Mouse (Mus musculus) cerebellum, adult 2 months (tissue): ENCODE measurements around the gene Wt1. TPM values are rescaled to one million over a fixed set of nuclear protein-coding genes. Genes with fewer than 3 reads are reported as not detected.

Experiments
- DNase-seq, 2 experiments: peaks; one replicate each; pipeline ENCODE4 v3.0.0; 2021
- H3K27ac ChIP-seq: fragments of 200-500 bp; 2 replicates; pipeline ENCODE4 v1.5.1; 2012; ENCODE audit warnings: low read length, control low read depth, inconsistent platforms; ENCODE audit not compliant: insufficient read depth
- H3K27me3 ChIP-seq: fragments of 200-500 bp; 2 replicates; pipeline ENCODE4 v1.6.1; 2012; ENCODE audit warnings: inconsistent platforms, mild to moderate bottlenecking, low read length, moderate library complexity; ENCODE audit not compliant: control insufficient read depth, insufficient read depth
- H3K4me1 ChIP-seq: fragments of 200-500 bp; 2 replicates; pipeline ENCODE4 v1.6.1; 2011; ENCODE audit warnings: low read length; ENCODE audit not compliant: control insufficient read depth, insufficient read depth
- H3K4me3 ChIP-seq: fragments of 200-500 bp; replicated peaks from 2 replicates; pipeline ENCODE3; 2011; ENCODE audit warnings: mild to moderate bottlenecking, low read depth, low read length, control low read depth; ENCODE audit not compliant: insufficient read depth
- CTCF ChIP-seq: fragments of 200-500 bp; IDR thresholded peaks from 2 replicates; pipeline ENCODE4 v1.5.1; 2011; ENCODE audit warnings: low read depth, mild to moderate bottlenecking, control low read depth, low read length, moderate library complexity, borderline replicate concordance; ENCODE audit not compliant: insufficient read depth
- POLR2A ChIP-seq: fragments of 200-500 bp; IDR thresholded peaks from 2 replicates; pipeline ENCODE4 v1.6.1; 2011; ENCODE audit warnings: low read length, control low read depth, borderline replicate concordance; ENCODE audit not compliant: insufficient read depth
- WGBS: fragments of 180-500 bp; shearing (Covaris S2); methylation state at CpG from one replicate; pipeline ENCODE4 v1.1.7; 2018; 5-methylcytosine and 5-hydroxymethylcytosine counted together
- polyA plus RNA-seq: library from polyadenylated mRNA; depleted of rRNA; stranded (reverse); fragments of >200 nt; gene quantifications from 2 replicates; pipeline ENCODE4 v1.2.3, GENCODE M21; 2012; rRNA removed

Wt1 gene
- polyA plus RNA-seq: 0.08 TPM in 1 of 2 replicates, not detected in the other

DNA sequence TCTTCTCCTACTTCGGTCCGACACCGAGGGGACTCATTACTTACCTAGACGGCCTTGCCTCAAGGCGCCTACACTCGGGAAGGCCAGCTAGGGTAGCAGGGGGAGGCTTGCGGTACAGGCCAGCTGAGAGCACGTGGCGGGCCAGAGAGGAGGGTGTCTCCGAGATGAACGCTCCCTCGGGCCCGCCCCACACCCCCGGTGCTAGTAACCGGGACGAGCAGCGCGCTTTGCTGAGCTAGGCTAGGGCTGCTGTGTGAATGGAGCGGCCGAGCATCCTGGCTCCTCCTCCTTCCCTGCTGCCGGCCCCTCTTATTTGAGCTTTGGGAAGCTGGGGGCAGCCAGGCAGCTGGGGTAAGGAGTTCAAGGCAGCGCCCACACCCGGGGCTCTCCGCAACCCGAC, at the start of gene Wt1:
Gene Wt1, plus strand, starts transcription at position 251 of the 400 bp plus-strand sequence.
- WGBS: 2% methylated on average over 22 of the region's 25 CpGs
- Histone ChIP-seq H3K4me3 (no peak within 1 kb of the TSS), H3K27ac (no peak within 1 kb of the TSS), H3K27me3 (peaks cover 29% of the 10 kb centered on the region; the same call in 1 of the 2 replicates), H3K4me1 (no peaks in the 10 kb centered on the region; the same call in 1 of the 2 replicates)
- DNase-seq: no peak
- TF ChIP-seq CTCF (no peak), POLR2A (no peak)

DNA sequence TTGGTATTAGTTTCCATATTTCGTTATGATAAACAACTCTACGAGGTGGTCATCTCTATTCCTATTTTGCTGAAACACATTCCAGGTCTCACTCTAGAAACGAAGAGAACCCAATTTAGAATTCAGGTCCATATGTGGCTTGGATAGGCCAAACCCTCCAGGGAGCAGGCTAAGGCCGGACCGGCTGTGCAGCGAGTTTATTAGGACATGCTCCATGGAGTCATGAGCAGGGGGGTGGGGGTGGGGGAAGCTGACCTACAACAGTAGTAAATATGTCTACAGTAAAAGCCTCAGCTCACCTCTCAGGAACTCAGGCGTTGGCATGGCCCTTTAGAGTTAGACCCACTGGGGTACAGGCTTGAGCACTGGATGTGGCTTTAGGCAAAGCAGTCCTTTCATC, 49.2 kb upstream of the Wt1 start:
- no peak for TF ChIP-seq POLR2A
- Histone ChIP-seq H3K4me3 (no peak overlapping the region), H3K27ac (no peak overlapping the region), H3K27me3 (no peaks in the 10 kb centered on the region), H3K4me1 (no peaks in the 10 kb centered on the region)
- WGBS: 62% methylated on average over 7 of the region's 7 CpGs
- no peak for DNase-seq

DNA sequence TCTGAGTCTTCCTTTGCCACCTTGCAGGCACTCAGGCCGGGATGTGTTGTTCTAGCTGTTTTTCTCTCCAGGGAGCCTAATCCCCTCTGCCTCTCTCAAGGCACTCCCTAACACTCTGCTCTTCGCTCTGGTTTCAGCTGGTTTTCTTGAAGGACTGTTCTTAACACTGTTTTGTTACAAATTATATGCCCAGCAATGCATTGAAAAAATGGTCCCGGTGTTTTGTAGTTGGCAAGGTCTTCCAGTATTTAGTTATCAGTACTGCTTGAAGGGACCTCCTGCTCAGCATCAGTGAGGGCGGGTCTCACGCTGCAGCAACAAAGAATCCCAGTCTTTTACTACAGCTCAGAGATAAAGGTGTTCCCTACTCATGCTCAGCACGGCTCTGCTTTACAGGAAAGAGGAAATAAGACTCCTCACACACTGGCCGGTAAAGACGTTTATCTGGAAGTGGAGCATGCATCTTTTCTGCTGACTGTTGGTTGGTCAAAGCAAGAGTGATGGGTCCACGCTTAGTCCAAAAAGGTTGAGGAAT, 44.0 kb upstream of the Wt1 start:
- DNase-seq: no peak
- TF ChIP-seq CTCF (no peak), POLR2A (no peak)
- WGBS: 45% methylated on average over 9 of the region's 9 CpGs

DNA sequence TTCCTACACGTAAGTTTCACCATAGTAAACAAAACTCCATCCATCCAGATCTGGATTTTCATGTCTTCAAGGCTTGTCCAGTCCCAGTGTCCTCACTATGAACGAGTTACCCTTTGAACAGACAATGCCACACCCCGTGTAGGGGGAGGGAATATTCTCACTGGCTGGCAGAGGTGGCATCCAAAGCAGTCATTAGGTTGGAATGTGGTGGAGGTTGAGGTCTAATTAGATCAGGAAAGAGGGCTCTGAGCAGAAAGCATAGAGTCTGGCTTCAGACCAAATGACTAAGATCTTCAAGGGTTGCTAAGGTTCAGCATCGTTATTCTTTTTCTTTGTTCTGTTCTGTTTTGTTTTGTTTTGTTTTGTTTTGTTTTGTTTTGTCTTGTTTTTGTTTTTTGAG, 42.3 kb upstream of the Wt1 start:
- H3K4me3 ChIP-seq: no peak overlapping the region
- H3K4me1 ChIP-seq: no peaks in the 10 kb centered on the region
- no peak overlapping the region for H3K27ac ChIP-seq
- TF ChIP-seq POLR2A: no peak
- TF ChIP-seq CTCF: no peak
- 71% methylated on average over 4 of the region's 4 CpGs for WGBS
- no peaks in the 10 kb centered on the region for H3K27me3 ChIP-seq
- no peak for DNase-seq

More for the DNA sequence above, 44.0 kb upstream of the Wt1 start:
- Histone ChIP-seq H3K27ac (no peak overlapping the region), H3K27me3 (no peaks in the 10 kb centered on the region), H3K4me1 (no peaks in the 10 kb centered on the region), H3K4me3 (no peak overlapping the region)

DNA sequence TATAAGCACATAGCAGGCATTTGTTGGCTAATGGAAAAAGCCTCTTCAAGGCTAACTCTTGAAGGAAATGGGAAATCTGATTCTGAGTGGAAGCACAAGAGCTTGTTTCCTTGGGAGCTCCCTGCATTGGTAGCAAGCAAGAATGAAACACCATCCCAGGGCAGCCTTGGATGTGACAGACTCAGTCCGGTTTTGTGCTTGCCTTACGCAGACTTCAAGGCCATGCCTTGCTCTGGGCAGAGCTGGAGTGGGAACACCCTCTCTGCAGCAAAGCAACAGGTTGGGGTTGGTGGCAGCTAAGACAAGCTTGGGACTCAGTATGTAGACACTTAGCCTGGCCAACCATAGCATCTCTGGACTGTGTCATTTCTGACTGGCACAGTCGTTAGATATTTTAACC, 40.2 kb upstream of the Wt1 start:
- DNase-seq: no peak
- TF ChIP-seq POLR2A (no peak), CTCF (no peak)
- WGBS: 97% methylated on average over 3 of the region's 3 CpGs
- Histone ChIP-seq H3K27ac (no peak overlapping the region), H3K4me1 (no peaks in the 10 kb centered on the region), H3K4me3 (no peak overlapping the region), H3K27me3 (no peaks in the 10 kb centered on the region)

DNA sequence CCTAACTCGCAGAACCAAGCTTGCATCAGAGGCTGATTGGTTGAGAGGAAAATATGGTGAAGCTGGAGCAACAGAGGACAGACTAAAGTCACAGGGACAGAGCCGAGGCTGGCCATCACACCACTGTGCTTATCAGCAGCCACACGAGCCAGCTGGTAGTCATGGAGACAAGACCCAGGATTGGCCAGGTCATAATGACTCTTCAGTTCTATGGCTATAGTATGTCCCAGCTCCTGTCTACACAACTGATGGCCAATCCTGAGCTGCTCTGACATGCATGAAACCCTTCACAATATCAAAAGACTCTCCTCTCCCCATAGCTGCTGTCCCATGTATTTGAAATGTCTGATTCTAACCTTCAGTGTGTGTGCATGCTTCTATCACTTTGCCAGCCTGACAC, 38.3 kb upstream of the Wt1 start:
- no peaks in the 10 kb centered on the region for H3K4me1 ChIP-seq
- no peaks in the 10 kb centered on the region for H3K27me3 ChIP-seq
- TF ChIP-seq POLR2A (no peak), CTCF (no peak)
- H3K4me3 ChIP-seq: no peak overlapping the region
- DNase-seq: no peak
- 80% methylated on average over 3 of the region's 3 CpGs for WGBS
- no peak overlapping the region for H3K27ac ChIP-seq

DNA sequence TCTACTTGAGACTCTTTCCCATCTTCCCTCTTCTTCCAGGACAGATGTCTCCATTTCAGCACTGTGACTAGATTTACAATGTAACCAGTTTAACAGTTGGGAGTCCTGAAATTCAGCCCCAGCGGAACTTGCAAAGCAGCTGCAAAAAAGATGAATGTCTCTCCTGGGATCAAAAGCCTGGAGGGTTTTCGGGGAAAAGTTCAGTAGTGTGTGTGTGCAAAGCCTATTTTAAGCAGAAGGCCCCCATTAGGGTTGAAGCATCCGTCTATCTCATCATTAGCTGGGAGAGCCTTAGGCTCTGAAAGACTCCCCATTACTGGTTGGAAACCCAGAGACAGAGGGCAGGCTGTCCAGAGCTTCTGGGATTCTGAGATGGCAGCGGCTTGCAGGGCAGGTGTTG, 37.2 kb upstream of the Wt1 start:
- Histone ChIP-seq H3K4me3 (no peak overlapping the region), H3K27ac (no peak overlapping the region), H3K4me1 (no peaks in the 10 kb centered on the region), H3K27me3 (no peaks in the 10 kb centered on the region)
- DNase-seq: no peak
- WGBS: 77% methylated on average over 4 of the region's 4 CpGs
- TF ChIP-seq CTCF (no peak), POLR2A (no peak)

DNA sequence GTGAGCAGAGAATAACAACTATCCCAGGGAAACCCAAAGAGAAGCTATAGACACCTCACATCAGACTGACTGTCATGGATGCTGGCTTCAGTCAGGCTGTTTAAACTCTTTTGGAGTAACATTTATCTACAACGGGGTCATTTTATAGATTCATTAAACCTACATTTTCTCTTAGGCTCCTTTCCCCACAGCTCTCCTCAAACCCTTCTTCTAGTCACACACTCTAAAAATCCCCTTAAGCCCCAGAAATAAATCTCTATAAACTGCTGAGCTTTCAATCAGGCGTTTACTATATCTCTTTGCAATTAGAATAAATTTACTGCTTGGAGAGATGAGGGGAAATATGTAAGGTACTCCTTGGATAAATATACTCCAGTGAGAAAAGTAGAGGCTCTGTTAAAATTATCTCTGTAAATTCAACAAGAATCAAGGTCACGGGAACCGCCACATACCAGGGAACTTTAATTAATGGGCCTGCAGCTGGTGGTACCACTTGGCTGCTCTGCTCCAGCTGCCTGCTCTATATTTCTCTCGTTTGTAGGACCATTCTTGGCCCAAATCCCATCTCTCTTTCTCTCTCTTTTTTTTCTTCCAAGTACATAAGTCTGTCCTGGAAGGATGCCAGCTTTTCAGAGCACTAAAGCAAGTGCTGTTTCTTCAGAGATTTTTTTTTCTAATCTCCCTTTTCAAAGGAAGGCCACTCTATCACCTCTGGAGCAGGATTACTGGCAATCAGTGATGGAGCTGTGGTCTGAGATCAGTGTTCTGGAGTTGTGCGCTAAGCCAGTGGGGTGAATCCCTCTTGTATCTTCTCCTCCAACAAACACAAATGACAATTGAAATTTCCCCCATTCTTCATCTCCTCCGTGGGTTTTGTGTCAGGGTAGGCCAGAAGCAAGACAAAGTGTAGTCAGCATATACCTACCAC, 36.5 kb upstream of the Wt1 start:
- 40% methylated on average over 7 of the region's 7 CpGs for WGBS
- no peak overlapping the region for H3K4me3 ChIP-seq
- no peak for DNase-seq
- no peak overlapping the region for H3K27ac ChIP-seq
- no peaks in the 10 kb centered on the region for H3K4me1 ChIP-seq
- TF ChIP-seq POLR2A: no peak
- no peak for TF ChIP-seq CTCF
- no peaks in the 10 kb centered on the region for H3K27me3 ChIP-seq

DNA sequence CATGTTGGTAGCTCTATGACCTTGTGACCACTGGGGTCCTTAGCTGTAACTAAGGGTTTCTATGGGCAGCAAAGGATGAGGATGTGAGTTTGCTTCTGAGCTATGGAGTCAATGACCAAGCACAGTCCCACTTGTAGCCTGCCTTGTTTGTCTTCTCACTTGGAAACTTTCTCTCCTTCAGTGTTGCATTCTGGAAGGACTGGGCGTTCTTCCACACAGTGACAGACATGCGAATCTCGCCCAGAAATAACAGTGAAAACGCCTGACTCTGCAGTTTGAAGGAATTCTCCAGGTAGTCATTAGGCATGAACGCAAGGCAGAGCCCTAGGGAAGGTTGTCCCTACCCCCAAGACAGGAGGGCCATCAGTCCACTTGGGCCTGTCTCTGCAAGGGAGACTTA, 35.3 kb upstream of the Wt1 start:
- TF ChIP-seq CTCF (no peak), POLR2A (no peak)
- no peak for DNase-seq
- 67% methylated on average over 5 of the region's 5 CpGs for WGBS

More for the DNA sequence above, 35.3 kb upstream of the Wt1 start:
- Histone ChIP-seq H3K27me3 (no peaks in the 10 kb centered on the region), H3K4me3 (no peak overlapping the region), H3K4me1 (no peaks in the 10 kb centered on the region), H3K27ac (no peak overlapping the region)
